Mouse (Mus musculus): Measurements from ENCODE around the gene Calr3. TPM values are rescaled to one million over a fixed set of nuclear protein-coding genes. Genes with fewer than 3 reads are reported as not detected.

The Calr3 gene
- polyA plus RNA-seq, 1 experiment, result 1.6 TPM

- Histone ChIP-seq H3K27me3 (ENCODE audit: control insufficient read depth, insufficient read depth, insufficient read length) (no peaks in the 10 kb centered on the region), H3ac (ENCODE audit: control insufficient read depth, insufficient read length, low read depth) (no peak overlapping the region), H3K4me3 (ENCODE audit: insufficient read depth, poor library complexity, severe bottlenecking) (no peak overlapping the region), H3K36me3 (ENCODE audit: control insufficient read depth, insufficient read depth) (peaks cover 19% of the 10 kb centered on the region), H3K79me3 (ENCODE audit: low read depth) (peaks cover 59% of the 10 kb centered on the region), H3K79me2 (ENCODE audit: control insufficient read depth, insufficient read depth) (peaks cover 92% of the 10 kb centered on the region)
- TF ChIP-seq USF1 (IDR thresholded peaks at IDR 0.05; ENCODE audit: low read depth), result no peak
- no peak for TF ChIP-seq MYOG (IDR thresholded peaks at IDR 0.05; ENCODE audit: control insufficient read depth, extremely low read depth, insufficient read length)
- TF ChIP-seq CEBPB (IDR thresholded peaks at IDR 0.05; ENCODE audit: low read depth), result no peak
- TF ChIP-seq CTCF (IDR thresholded peaks at IDR 0.05; ENCODE audit: control insufficient read depth, insufficient read depth, insufficient read length), result no peak
- no peak for TF ChIP-seq FOSL1 (IDR thresholded peaks at IDR 0.05; ENCODE audit: insufficient read depth, low read length, poor library complexity, severe bottlenecking)
- no peak for TF ChIP-seq MYOD1 (IDR thresholded peaks at IDR 0.05; ENCODE audit: control insufficient read depth, insufficient read length, low read depth)
- TF ChIP-seq MAX (IDR thresholded peaks at IDR 0.05), result no peak
These were observed 42.3 kb downstream of the Calr3 start for GRCm38 (mm10) chr8:72401381-72401780.

- no peaks in the 10 kb centered on the region for H3K79me3 ChIP-seq (ENCODE audit: low read depth)
- peaks cover 75% of the 10 kb centered on the region for H3K36me3 ChIP-seq (ENCODE audit: control insufficient read depth, insufficient read depth)
- no peak overlapping the region for H3ac ChIP-seq (ENCODE audit: control insufficient read depth, insufficient read length, low read depth)
- no peaks in the 10 kb centered on the region for H3K27me3 ChIP-seq (ENCODE audit: control insufficient read depth, insufficient read depth, insufficient read length)
- H3K4me3 ChIP-seq (ENCODE audit: insufficient read depth, poor library complexity, severe bottlenecking), result no peak overlapping the region
- TF ChIP-seq MYOD1 (IDR thresholded peaks at IDR 0.05; ENCODE audit: control insufficient read depth, insufficient read length, low read depth), result no peak
- no peak for TF ChIP-seq USF1 (IDR thresholded peaks at IDR 0.05; ENCODE audit: low read depth)
- no peak for TF ChIP-seq MAX (IDR thresholded peaks at IDR 0.05)
- no peak for TF ChIP-seq CEBPB (IDR thresholded peaks at IDR 0.05; ENCODE audit: low read depth)
- no peak for TF ChIP-seq MYOG (IDR thresholded peaks at IDR 0.05; ENCODE audit: control insufficient read depth, extremely low read depth, insufficient read length)
- TF ChIP-seq FOSL1 (IDR thresholded peaks at IDR 0.05; ENCODE audit: insufficient read depth, low read length, poor library complexity, severe bottlenecking), result no peak
- TF ChIP-seq CTCF (IDR thresholded peaks at IDR 0.05; ENCODE audit: control insufficient read depth, insufficient read depth, insufficient read length), result no peak
- no peaks in the 10 kb centered on the region for H3K79me2 ChIP-seq (ENCODE audit: control insufficient read depth, insufficient read depth)
These were observed 57.9 kb downstream of the Calr3 start for GRCm38 (mm10) chr8:72385737-72386136.

DNA sequence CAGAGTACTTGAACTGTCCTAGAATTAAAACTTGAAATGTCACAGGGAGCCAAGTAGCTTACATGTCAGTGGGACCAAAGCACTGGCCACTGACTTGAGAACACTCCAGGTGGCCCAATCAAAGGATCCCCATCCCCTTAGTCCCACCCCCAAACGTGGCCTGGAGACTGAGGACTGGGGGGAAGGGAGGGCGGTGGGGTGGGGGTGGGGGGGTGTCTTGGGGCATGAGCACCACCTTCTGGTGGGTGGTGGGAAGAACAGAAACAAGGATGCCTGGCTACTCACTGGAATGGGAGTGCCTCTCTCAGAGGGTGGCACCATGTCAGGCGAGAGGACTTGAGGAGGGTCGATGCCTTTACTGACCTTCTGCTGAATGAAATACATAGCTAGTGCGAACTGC lies 61.3 kb downstream of the Calr3 start:
- TF ChIP-seq MAX (IDR thresholded peaks at IDR 0.05) (no peak), CEBPB (IDR thresholded peaks at IDR 0.05; ENCODE audit: low read depth) (no peak), FOSL1 (IDR thresholded peaks at IDR 0.05; ENCODE audit: insufficient read depth, low read length, poor library complexity, severe bottlenecking) (no peak), USF1 (IDR thresholded peaks at IDR 0.05; ENCODE audit: low read depth) (no peak), MYOD1 (IDR thresholded peaks at IDR 0.05; ENCODE audit: control insufficient read depth, insufficient read length, low read depth) (no peak), MYOG (IDR thresholded peaks at IDR 0.05; ENCODE audit: control insufficient read depth, extremely low read depth, insufficient read length) (no peak), CTCF (IDR thresholded peaks at IDR 0.05; ENCODE audit: control insufficient read depth, insufficient read depth, insufficient read length) (no peak)

GRCm38 (mm10) chr8:72380656-72381055 lies 63.0 kb downstream of the Calr3 start:
- H3K79me2 ChIP-seq (ENCODE audit: control insufficient read depth, insufficient read depth), result no peaks in the 10 kb centered on the region
- H3ac ChIP-seq (ENCODE audit: control insufficient read depth, insufficient read length, low read depth), result no peak overlapping the region
- H3K27me3 ChIP-seq (ENCODE audit: control insufficient read depth, insufficient read depth, insufficient read length), result no peaks in the 10 kb centered on the region
- peaks cover 65% of the 10 kb centered on the region for H3K36me3 ChIP-seq (ENCODE audit: control insufficient read depth, insufficient read depth)
- H3K79me3 ChIP-seq (ENCODE audit: low read depth), result no peaks in the 10 kb centered on the region
- H3K4me3 ChIP-seq (ENCODE audit: insufficient read depth, poor library complexity, severe bottlenecking), result no peak overlapping the region
- TF ChIP-seq MYOG (IDR thresholded peaks at IDR 0.05; ENCODE audit: control insufficient read depth, extremely low read depth, insufficient read length), result no peak
- TF ChIP-seq CTCF (IDR thresholded peaks at IDR 0.05; ENCODE audit: control insufficient read depth, insufficient read depth, insufficient read length), result no peak
- no peak for TF ChIP-seq MYOD1 (IDR thresholded peaks at IDR 0.05; ENCODE audit: control insufficient read depth, insufficient read length, low read depth)

More for the DNA sequence above, 61.3 kb downstream of the Calr3 start:
- Histone ChIP-seq H3K4me3 (ENCODE audit: insufficient read depth, poor library complexity, severe bottlenecking) (no peak overlapping the region), H3K36me3 (ENCODE audit: control insufficient read depth, insufficient read depth) (peaks cover 71% of the 10 kb centered on the region), H3ac (ENCODE audit: control insufficient read depth, insufficient read length, low read depth) (no peak overlapping the region), H3K79me3 (ENCODE audit: low read depth) (no peaks in the 10 kb centered on the region), H3K27me3 (ENCODE audit: control insufficient read depth, insufficient read depth, insufficient read length) (no peaks in the 10 kb centered on the region), H3K79me2 (ENCODE audit: control insufficient read depth, insufficient read depth) (no peaks in the 10 kb centered on the region)

- TF ChIP-seq CEBPB (IDR thresholded peaks at IDR 0.05; ENCODE audit: low read depth), result no peak
- no peak for TF ChIP-seq MAX (IDR thresholded peaks at IDR 0.05)
- Histone ChIP-seq H3K79me2 (ENCODE audit: control insufficient read depth, insufficient read depth) (no peaks in the 10 kb centered on the region), H3K79me3 (ENCODE audit: low read depth) (no peaks in the 10 kb centered on the region), H3K4me3 (ENCODE audit: insufficient read depth, poor library complexity, severe bottlenecking) (no peak overlapping the region), H3K36me3 (ENCODE audit: control insufficient read depth, insufficient read depth) (peaks cover 59% of the 10 kb centered on the region), H3K27me3 (ENCODE audit: control insufficient read depth, insufficient read depth, insufficient read length) (no peaks in the 10 kb centered on the region), H3ac (ENCODE audit: control insufficient read depth, insufficient read length, low read depth) (no peak overlapping the region)
These were observed 66.8 kb downstream of the Calr3 start for GRCm38 (mm10) chr8:72376900-72377299.

DNA sequence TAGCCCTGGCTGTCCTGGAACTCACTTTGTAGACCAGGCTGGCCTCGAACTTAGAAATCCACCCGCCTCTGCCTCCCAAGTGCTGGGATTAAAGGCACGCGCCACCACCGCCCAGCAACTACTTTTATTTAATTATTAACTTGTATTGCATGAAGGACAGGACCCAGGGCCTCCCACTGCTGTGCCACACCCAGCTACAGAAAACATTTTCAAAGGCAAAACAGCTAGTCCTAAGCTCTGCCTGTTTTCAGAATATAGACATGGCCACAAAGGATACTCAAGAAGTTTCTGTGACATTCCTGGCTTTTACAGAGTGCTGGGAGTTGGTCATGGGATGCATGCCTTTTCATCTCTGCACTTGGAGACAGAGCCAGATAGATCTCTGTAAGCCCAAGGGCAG lies 67.4 kb downstream of the Calr3 start:
- TF ChIP-seq CTCF (IDR thresholded peaks at IDR 0.05; ENCODE audit: control insufficient read depth, insufficient read depth, insufficient read length) (no peak), USF1 (IDR thresholded peaks at IDR 0.05; ENCODE audit: low read depth) (no peak), MAX (IDR thresholded peaks at IDR 0.05) (no peak), CEBPB (IDR thresholded peaks at IDR 0.05; ENCODE audit: low read depth) (no peak), FOSL1 (IDR thresholded peaks at IDR 0.05; ENCODE audit: insufficient read depth, low read length, poor library complexity, severe bottlenecking) (no peak), MYOD1 (IDR thresholded peaks at IDR 0.05; ENCODE audit: control insufficient read depth, insufficient read length, low read depth) (no peak), MYOG (IDR thresholded peaks at IDR 0.05; ENCODE audit: control insufficient read depth, extremely low read depth, insufficient read length) (no peak)
- no peak overlapping the region for H3K4me3 ChIP-seq (ENCODE audit: insufficient read depth, poor library complexity, severe bottlenecking)
- no peaks in the 10 kb centered on the region for H3K79me3 ChIP-seq (ENCODE audit: low read depth)
- peaks cover 55% of the 10 kb centered on the region for H3K36me3 ChIP-seq (ENCODE audit: control insufficient read depth, insufficient read depth)
- no peak overlapping the region for H3ac ChIP-seq (ENCODE audit: control insufficient read depth, insufficient read length, low read depth)
- no peaks in the 10 kb centered on the region for H3K27me3 ChIP-seq (ENCODE audit: control insufficient read depth, insufficient read depth, insufficient read length)
- H3K79me2 ChIP-seq (ENCODE audit: control insufficient read depth, insufficient read depth), result no peaks in the 10 kb centered on the region
